Mouse (Mus musculus): ENCODE data around the gene Kdelc2.

DNA sequence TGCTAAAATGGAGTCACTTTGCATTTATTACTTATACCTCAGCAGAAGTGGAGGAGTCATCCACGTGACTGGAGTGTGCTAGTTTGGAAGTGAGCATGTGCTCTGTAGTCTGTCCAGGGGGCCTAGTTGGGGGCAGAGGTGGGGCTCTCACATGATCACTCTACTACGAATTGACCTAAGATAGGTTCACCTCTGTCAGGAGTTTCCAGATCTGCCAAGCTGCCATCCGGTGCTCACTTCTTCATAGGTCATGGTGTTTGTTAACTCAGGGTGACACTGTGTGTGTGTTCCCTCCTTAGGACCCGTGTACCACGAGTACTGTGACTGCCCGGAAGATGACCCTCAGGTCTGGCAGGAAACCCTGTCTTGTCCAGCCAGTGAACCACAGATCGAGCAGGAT, 6.3 kb downstream of the Kdelc2 start:
- TF ChIP-seq CTCF (IDR thresholded peaks at IDR 0.05; ENCODE audit: low read depth) (no peak), EP300 (IDR thresholded peaks at IDR 0.05; ENCODE audit: low read depth) (no peak)
